Mouse (Mus musculus) layer of hippocampus, postnatal 25 days (tissue): Measurements from ENCODE around the gene Hebp1. TPM values are rescaled to one million over a fixed set of nuclear protein-coding genes. Genes with fewer than 3 reads are reported as not detected.
A peak's percentile ranks its signal among the peaks of the same experiment; 100 is the strongest.

Source experiments
- DNase-seq, 2 experiments: peaks; one replicate each; pipeline ENCODE4 v3.0.0; 2022; ENCODE audit warnings: mixed read lengths in 2 of 2, low spot score in 1 of 2; ENCODE audit errors: extremely low spot score in 1 of 2
- total RNA-seq, 2 experiments: library from RNA; stranded (reverse); gene quantifications; 2 replicates each; pipeline ENCODE4 v1.2.3; 2021

The Hebp1 gene
- total RNA-seq = 10 to 100 TPM; 68.8 to 86.0 TPM

GRCm38 (mm10) chr6:135197921-135198532, at the start of gene Hebp1, which contains the start of gene Fam234b:
Gene Hebp1, minus strand, starts transcription at chr6:135198022.
Gene Fam234b, plus strand, starts transcription at chr6:135197977.
- peak; percentile 81 to 83 for DNase-seq

DNA sequence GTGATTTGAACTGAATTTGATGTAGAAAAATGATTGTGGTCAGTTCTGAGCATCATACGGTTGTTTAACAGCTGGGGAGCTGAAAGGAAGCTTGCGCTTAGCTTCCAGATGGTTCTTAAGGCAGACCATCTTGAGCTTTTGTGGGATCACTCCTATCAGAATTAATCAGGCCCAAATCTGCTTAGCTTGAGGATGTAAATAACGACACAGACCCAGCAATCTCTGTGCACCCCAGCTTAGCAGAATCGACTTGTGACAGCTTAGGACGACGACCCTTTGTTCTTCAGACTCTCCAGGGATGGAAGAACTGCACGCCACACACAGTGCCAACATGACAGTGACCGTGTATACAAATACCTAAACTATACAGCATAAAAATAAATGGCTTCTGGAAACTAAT, 47.8 kb upstream of the Hebp1 start:
- DNase-seq = no peak

GRCm38 (mm10) chr6:135240361-135240760, 42.5 kb upstream of the Hebp1 start:
- DNase-seq = no peak

GRCm38 (mm10) chr6:135238211-135238610, 40.4 kb upstream of the Hebp1 start:
- DNase-seq = no peak

DNA sequence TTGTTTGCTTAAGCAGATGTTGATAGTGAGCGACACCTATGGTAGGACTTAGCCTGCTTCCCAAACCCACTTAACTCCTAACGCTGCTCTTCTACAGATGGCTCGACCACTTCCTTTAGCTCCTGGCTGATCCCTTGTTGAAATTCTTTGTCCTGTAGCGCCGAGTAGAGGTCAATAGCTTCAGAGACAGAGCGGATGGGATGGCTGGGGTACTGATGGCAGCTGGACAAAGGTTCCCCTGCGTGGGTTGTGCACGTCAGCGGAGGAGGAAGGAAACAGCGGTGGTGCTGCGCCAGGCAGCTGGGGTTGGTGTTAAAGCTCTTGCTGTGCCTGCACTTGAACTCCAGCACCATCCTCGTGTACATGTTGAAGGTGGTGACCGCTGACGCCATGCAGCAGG, 39.5 kb upstream of the Hebp1 start:
- DNase-seq = no peak

GRCm38 (mm10) chr6:135236576-135236975, 38.8 kb upstream of the Hebp1 start:
- no peak for DNase-seq

- no peak for DNase-seq
Observed at GRCm38 (mm10) chr6:135235742-135236141, 37.9 kb upstream of the Hebp1 start.

DNA sequence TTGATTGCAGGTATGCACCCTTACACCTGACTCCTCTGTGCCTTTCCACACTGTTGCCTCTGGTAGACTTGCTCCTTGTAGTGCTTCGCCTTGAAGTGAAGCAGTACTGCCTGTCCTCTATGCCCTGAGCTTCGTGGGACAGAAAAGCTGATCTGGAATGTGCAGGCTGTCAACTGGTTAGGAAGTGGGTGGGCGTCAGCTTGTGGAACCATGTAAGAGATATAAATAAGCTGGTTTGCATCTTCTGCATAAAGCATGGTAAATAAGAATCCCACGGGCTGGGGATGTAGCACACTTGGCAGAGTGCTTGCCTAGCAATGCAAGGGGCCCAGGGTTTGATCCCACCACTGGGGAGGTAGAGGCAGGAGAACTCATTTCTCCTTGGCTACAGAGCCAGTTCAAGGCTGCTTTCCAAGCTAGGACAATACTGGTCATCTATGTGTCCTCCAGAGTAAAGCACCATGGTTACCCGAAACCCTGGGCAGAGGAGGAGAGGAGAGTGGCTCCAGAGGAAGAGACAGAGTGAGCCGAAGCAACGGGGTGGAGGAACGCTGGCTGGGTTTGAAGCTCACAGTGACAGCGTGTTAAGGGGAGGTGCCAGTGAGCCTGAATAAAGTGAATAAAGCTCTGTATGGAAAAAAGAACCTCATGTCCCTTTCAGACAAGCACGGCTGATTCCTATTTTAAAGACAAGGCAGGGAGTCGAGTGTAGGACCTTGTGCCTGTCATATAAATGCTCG, 34.8 kb upstream of the Hebp1 start:
- DNase-seq = no peak

DNA sequence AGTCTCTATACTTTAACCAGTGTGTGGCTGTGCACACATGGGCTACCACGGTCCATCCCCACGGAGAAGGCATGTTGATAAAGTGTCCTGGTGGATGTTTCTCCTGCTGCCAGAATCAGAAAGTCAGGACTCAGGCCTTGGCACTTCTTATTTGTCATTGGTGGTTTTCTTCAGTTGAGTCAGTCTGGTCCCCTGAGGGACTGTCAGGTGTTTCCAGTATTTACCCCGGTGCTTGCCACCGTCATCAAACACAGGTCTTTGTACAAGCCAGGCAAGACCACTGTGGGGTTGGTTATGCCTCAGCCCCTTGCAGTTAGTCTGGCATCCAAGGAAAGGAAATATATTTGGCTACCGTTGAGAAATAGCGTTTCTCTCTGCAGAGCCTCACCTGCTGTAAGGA, 32.8 kb upstream of the Hebp1 start:
- DNase-seq = no peak

GRCm38 (mm10) chr6:135228465-135228941, 30.7 kb upstream of the Hebp1 start:
- no peak for DNase-seq

GRCm38 (mm10) chr6:135223786-135224416, 26.1 kb upstream of the Hebp1 start:
- no peak for DNase-seq

DNA sequence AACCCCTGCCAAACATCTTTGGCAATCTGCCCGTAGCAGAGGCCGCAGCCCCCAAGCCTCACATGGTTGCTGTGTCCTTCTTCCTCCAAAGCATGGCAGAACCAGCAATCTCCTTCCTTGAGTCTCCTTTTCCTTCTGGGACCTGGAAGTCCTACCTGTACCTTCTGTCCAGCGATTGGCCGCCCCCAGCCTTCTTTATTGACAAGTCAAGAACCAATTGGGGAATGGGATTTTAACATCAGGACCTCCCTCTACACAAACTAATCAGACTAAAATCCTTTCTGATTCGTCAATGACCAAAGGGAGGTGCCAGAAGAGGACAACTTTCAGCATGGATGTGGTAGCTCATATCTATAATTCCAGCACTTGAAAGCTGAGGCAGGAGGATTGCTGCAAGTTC, 22.1 kb upstream of the Hebp1 start:
- DNase-seq = no peak

DNA sequence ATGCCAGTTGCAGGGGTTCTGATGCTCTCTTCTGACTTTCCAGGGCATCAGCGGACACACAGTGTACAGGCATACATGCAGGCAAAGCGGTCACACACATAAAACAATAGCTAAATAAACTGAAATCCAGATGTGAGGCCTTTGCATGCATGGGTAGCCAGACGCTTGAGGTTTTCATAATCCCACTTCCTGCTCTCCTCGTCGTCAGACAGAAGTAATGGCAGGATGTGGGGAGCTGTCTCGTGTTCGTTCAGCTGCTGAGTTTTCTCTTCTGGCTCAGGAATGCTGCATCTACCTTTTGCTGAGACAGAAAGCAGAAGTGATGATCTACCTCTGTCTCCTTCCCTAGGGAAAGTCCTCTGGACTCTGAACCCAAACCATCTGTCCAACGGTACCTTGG, 20.5 kb upstream of the Hebp1 start:
- no peak for DNase-seq

GRCm38 (mm10) chr6:135212666-135213065, 14.8 kb upstream of the Hebp1 start:
- no peak for DNase-seq

- no peak for DNase-seq
Observed at GRCm38 (mm10) chr6:135211169-135211568, 13.3 kb upstream of the Hebp1 start.

GRCm38 (mm10) chr6:135206909-135207308, 9.1 kb upstream of the Hebp1 start:
- no peak for DNase-seq

GRCm38 (mm10) chr6:135205802-135206201, 8.0 kb upstream of the Hebp1 start:
- DNase-seq = no peak

DNA sequence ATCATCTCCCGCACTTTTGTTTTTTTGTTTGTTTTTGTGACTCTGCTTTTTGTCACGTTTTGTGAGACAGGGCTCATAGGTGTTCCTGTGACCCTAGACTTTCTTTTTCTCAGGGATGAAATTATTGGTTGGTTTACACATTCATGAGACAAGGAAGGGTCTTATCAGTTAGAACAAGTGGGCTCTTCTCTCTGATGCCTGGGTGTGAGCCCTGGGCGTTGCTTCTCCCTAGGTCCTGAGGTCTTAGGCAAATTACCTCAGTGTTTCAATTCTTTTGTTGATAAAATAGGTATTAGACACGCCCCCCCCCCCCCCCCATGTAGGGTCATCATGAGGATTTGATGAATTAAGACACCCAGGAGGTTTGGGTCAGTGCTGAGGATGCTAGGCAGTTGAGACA, 7.0 kb upstream of the Hebp1 start:
- no peak for DNase-seq

- no peak for DNase-seq
Observed at GRCm38 (mm10) chr6:135203737-135204136, 5.9 kb upstream of the Hebp1 start.

- no peak for DNase-seq
Observed at GRCm38 (mm10) chr6:135202668-135203067, 4.8 kb upstream of the Hebp1 start.

DNA sequence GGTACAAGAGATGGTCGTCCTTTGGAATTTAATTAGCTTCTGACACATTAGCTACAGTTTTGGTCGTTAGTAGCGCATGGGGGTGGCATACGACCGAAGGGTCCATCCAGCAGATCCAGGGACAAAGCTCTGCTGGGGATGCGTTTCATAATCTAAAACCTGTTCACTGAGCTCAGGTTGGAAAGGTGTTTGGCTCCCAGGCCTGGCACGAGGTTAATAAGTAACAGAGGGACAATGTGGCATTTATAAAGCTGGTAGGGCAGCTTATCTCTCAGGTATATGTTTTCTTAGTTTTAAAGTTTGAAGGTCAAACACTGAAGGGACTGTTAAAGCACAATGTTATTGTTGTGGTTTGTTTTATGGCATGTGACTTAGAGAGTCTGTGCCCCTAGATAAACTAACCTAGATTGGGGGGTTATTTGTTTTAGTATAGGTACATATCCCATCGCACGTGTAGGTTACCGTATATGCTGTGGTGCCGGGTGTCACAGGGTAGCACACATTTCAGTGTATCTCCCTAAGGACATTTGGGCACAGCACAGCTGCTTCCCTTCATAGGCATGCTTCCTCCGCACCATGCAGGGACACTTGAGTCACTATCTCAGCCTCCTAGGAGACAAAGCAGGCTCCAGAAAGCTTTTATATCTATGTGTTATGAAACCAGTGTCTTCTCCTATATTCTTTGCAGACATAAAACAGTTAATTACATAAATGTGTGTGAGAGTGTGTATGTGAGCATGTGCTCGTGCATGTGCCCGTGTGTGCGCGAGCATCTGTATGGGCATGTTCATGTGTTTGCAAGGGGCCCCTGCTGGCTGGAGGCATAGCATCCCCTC, 2.5 kb upstream of the Hebp1 start:
- no peak for DNase-seq
